Mouse (Mus musculus) liver, adult 2 months (tissue): Measurements from ENCODE around the gene Themis2. TPM values are rescaled to one million over a fixed set of nuclear protein-coding genes. Genes with fewer than 3 reads are reported as not detected.
A peak's percentile ranks its signal among the peaks of the same experiment; 100 is the strongest.

Experiments used
- DNase-seq: peaks from one replicate; pipeline ENCODE4 v3.0.0-alpha.2; 2011; ENCODE audit warnings: low read depth, low spot score; ENCODE audit errors: extremely low read depth
- H3K27ac ChIP-seq: fragments of 200-500 bp; replicated peaks from 2 replicates; pipeline ENCODE4 v1.5.1; 2012; ENCODE audit warnings: low read depth, mild to moderate bottlenecking, control low read depth, inconsistent platforms, low read length; ENCODE audit not compliant: insufficient read depth
- H3K27me3 ChIP-seq: fragments of 200-500 bp; 2 replicates; pipeline ENCODE4 v1.6.1; 2012; ENCODE audit warnings: mild to moderate bottlenecking, moderate library complexity, low read length, inconsistent platforms; ENCODE audit not compliant: control insufficient read depth, insufficient read depth
- H3K36me3 ChIP-seq: fragments of 200-500 bp; 2 replicates; pipeline ENCODE4 v1.6.1; 2012; ENCODE audit warnings: low read length, inconsistent platforms; ENCODE audit not compliant: control insufficient read depth, insufficient read depth
- H3K4me1 ChIP-seq: fragments of 200-500 bp; 2 replicates; pipeline ENCODE4 v1.6.1; 2011; ENCODE audit warnings: low read length; ENCODE audit not compliant: control insufficient read depth, insufficient read depth
- H3K4me3 ChIP-seq: fragments of 200-500 bp; 2 replicates; pipeline ENCODE4 v1.5.1; 2011; ENCODE audit warnings: low read depth, mild to moderate bottlenecking, control low read depth, low read length, moderate library complexity; ENCODE audit not compliant: insufficient read depth
- H3K79me2 ChIP-seq: fragments of 200-500 bp; 2 replicates; pipeline ENCODE4 v1.6.1; 2012; ENCODE audit warnings: inconsistent platforms, mild to moderate bottlenecking, low read length, moderate library complexity; ENCODE audit not compliant: control insufficient read depth, insufficient read depth
- H3K9ac ChIP-seq: fragments of 200-500 bp; 2 replicates; pipeline ENCODE4 v1.6.1; 2012; ENCODE audit warnings: low read depth, mild to moderate bottlenecking, control low read depth, inconsistent platforms, low read length
- CTCF ChIP-seq: fragments of 200-500 bp; IDR thresholded peaks from 2 replicates; pipeline ENCODE4 v1.5.1; 2011; ENCODE audit warnings: low read depth, low read length, control low read depth
- POLR2A ChIP-seq: fragments of 200-500 bp; IDR thresholded peaks from 2 replicates; pipeline ENCODE4 v1.6.1; 2011; ENCODE audit warnings: low read length, control low read depth; ENCODE audit not compliant: insufficient read depth; ENCODE audit errors: extremely low read depth
- WGBS: fragments of 180-500 bp; shearing (Covaris S2); methylation state at CpG from one replicate; pipeline ENCODE4 v1.1.7; 2018; 5-methylcytosine and 5-hydroxymethylcytosine counted together
- polyA plus RNA-seq: library from polyadenylated mRNA; depleted of rRNA; stranded (reverse); fragments of >200 nt; gene quantifications from 2 replicates; pipeline ENCODE4 v1.2.3, GENCODE M21; 2012
- total RNA-seq: library from RNA; depleted of rRNA; stranded (reverse); fragments of >200 nt; gene quantifications from 2 replicates; pipeline ENCODE4 v1.2.3, GENCODE M21; 2014

The Themis2 gene
- total and polyA plus RNA-seq, 2 experiments = 2.5 to 3.1 TPM

- no peak overlapping the region for H3K9ac ChIP-seq
- no peak overlapping the region for H3K4me3 ChIP-seq
- H3K4me1 ChIP-seq = no peaks in the 10 kb centered on the region
- no peak overlapping the region for H3K27ac ChIP-seq
- H3K27me3 ChIP-seq = no peaks in the 10 kb centered on the region
- TF ChIP-seq POLR2A (no peak), CTCF (peak; percentile 89)
- peak; percentile 49 for DNase-seq
- 73% methylated on average over 8 of the region's 8 CpGs for WGBS
- H3K79me2 ChIP-seq = no peaks in the 10 kb centered on the region
- peaks cover 4% of the 10 kb centered on the region; the same call in 1 of the 2 replicates for H3K36me3 ChIP-seq
These were observed 27.6 kb upstream of the Themis2 start for GRCm38 (mm10) chr4:132823614-132824366.

- Histone ChIP-seq H3K9ac (no peak overlapping the region), H3K27ac (no peak overlapping the region)
- 62% methylated on average over 2 of the region's 2 CpGs for WGBS
These were observed 22.3 kb upstream of the Themis2 start for GRCm38 (mm10) chr4:132818442-132818841.

GRCm38 (mm10) chr4:132816855-132817254, 20.7 kb upstream of the Themis2 start:
- WGBS = 73% methylated on average over 2 of the region's 2 CpGs
- no peak overlapping the region for H3K9ac ChIP-seq
- no peak for TF ChIP-seq POLR2A
- no peak for TF ChIP-seq CTCF
- H3K4me3 ChIP-seq = no peak overlapping the region
- H3K27me3 ChIP-seq = no peaks in the 10 kb centered on the region
- no peak overlapping the region for H3K27ac ChIP-seq
- no peaks in the 10 kb centered on the region for H3K36me3 ChIP-seq
- no peaks in the 10 kb centered on the region for H3K79me2 ChIP-seq
- no peaks in the 10 kb centered on the region for H3K4me1 ChIP-seq
- no peak for DNase-seq

More at GRCm38 (mm10) chr4:132818442-132818841, 22.3 kb upstream of the Themis2 start:
- DNase-seq = no peak
- no peak for TF ChIP-seq POLR2A
- no peak for TF ChIP-seq CTCF
- Histone ChIP-seq H3K27me3 (no peaks in the 10 kb centered on the region), H3K4me1 (no peaks in the 10 kb centered on the region), H3K4me3 (no peak overlapping the region), H3K79me2 (no peaks in the 10 kb centered on the region), H3K36me3 (no peaks in the 10 kb centered on the region)

GRCm38 (mm10) chr4:132816404-132816803, 20.2 kb upstream of the Themis2 start:
- Histone ChIP-seq H3K36me3 (no peaks in the 10 kb centered on the region), H3K4me3 (no peak overlapping the region), H3K4me1 (no peaks in the 10 kb centered on the region), H3K79me2 (no peaks in the 10 kb centered on the region), H3K27ac (0 out of 2 replicates have a peak overlapping the region, but pooled peaks have one; percentile 39), H3K9ac (no peak overlapping the region), H3K27me3 (no peaks in the 10 kb centered on the region)
- peak; percentile 40 for DNase-seq
- WGBS = 71% methylated on average over 7 of the region's 7 CpGs
- TF ChIP-seq CTCF = no peak
- no peak for TF ChIP-seq POLR2A

GRCm38 (mm10) chr4:132809621-132810020, 13.4 kb upstream of the Themis2 start:
- Histone ChIP-seq H3K4me1 (no peaks in the 10 kb centered on the region), H3K79me2 (no peaks in the 10 kb centered on the region), H3K27ac (peak overlapping the region; percentile 20; the same call in 1 of the 2 replicates), H3K4me3 (no peak overlapping the region), H3K27me3 (no peaks in the 10 kb centered on the region), H3K9ac (no peak overlapping the region), H3K36me3 (no peaks in the 10 kb centered on the region)
- no peak for TF ChIP-seq POLR2A
- no peak for TF ChIP-seq CTCF
- WGBS = 86% methylated on average over 5 of the region's 5 CpGs
- DNase-seq = peak; percentile 23
